Mouse (Mus musculus): Measurements from ENCODE around the gene Id3.

Id3 gene

GRCm38 (mm10) chr4:136179456-136179855 is 36.2 kb downstream of the Id3 start:
- no peak for DNase-seq

- peak; percentile 59 for DNase-seq
These were observed 36.7 kb downstream of the Id3 start for GRCm38 (mm10) chr4:136179998-136180397.

- peak; percentile 64 for DNase-seq
These were observed 37.4 kb downstream of the Id3 start for GRCm38 (mm10) chr4:136180408-136181330.

GRCm38 (mm10) chr4:136181367-136181766 is 38.1 kb downstream of the Id3 start:
- no peak for DNase-seq

- DNase-seq: peak; percentile 35
These were observed 42.1 kb downstream of the Id3 start for GRCm38 (mm10) chr4:136185375-136185774.

GRCm38 (mm10) chr4:136186315-136186714 is 43.0 kb downstream of the Id3 start:
- no peak for DNase-seq

- DNase-seq: no peak
These were observed 43.6 kb downstream of the Id3 start for GRCm38 (mm10) chr4:136186739-136187472.

- no peak for DNase-seq
These were observed 45.9 kb downstream of the Id3 start for GRCm38 (mm10) chr4:136188973-136189737.

GRCm38 (mm10) chr4:136189912-136190311 is 46.6 kb downstream of the Id3 start:
- no peak for DNase-seq

GRCm38 (mm10) chr4:136193571-136193970 is 50.3 kb downstream of the Id3 start:
- DNase-seq: no peak

GRCm38 (mm10) chr4:136195029-136195428 is 51.7 kb downstream of the Id3 start:
- DNase-seq: no peak

Measured in right cerebral cortex, postnatal 25 days (tissue).